Mouse (Mus musculus) hindbrain, postnatal 0 days (tissue): ENCODE data around the gene Tspan3. TPM values are rescaled to one million over a fixed set of nuclear protein-coding genes. Genes with fewer than 3 reads are reported as not detected.

Source experiments
- ATAC-seq: fragments of 200-750 bp; cut with Nextera tagmentation; 2 replicates; pipeline ENCODE4 v1.8.0; 2017; ENCODE audit warnings: mild to moderate bottlenecking, moderate TSS enrichment, moderate library complexity
- DNase-seq: peaks from one replicate; pipeline ENCODE4 v3.0.0-alpha.2; 2015; ENCODE audit warnings: low spot score
- H3K27ac ChIP-seq: fragments of 300-500 bp; sonication (generic); 2 replicates; pipeline ENCODE4 v1.5.1; 2014; ENCODE audit warnings: mild to moderate bottlenecking
- H3K27me3 ChIP-seq: fragments of 300-500 bp; sonication (generic); 2 replicates; pipeline ENCODE4 v1.6.1; 2014; ENCODE audit warnings: low read length, mixed read lengths; ENCODE audit not compliant: insufficient read depth
- H3K36me3 ChIP-seq: fragments of 300-500 bp; sonication (generic); 2 replicates; pipeline ENCODE4 v1.6.1; 2014; ENCODE audit warnings: low read length, mixed read lengths; ENCODE audit not compliant: insufficient read depth
- H3K4me1 ChIP-seq: fragments of 300-500 bp; sonication (generic); 2 replicates; pipeline ENCODE4 v1.6.1; 2014; ENCODE audit warnings: antibody characterized with exemption, low read length, mixed read lengths; ENCODE audit not compliant: insufficient read depth
- H3K4me2 ChIP-seq: fragments of 300-500 bp; sonication (generic); 2 replicates; pipeline ENCODE4 v1.6.1; 2014; ENCODE audit warnings: low read depth, mild to moderate bottlenecking, low read length, moderate library complexity, mixed read lengths
- H3K4me3 ChIP-seq: fragments of 300-500 bp; sonication (generic); 2 replicates; pipeline ENCODE4 v1.5.1; 2014; ENCODE audit warnings: low read length
- H3K9ac ChIP-seq: fragments of 300-500 bp; sonication (generic); replicated peaks from 2 replicates; pipeline ENCODE4 v1.6.1; 2014; ENCODE audit warnings: mild to moderate bottlenecking, low read length, moderate library complexity, mixed read lengths
- H3K9me3 ChIP-seq: fragments of 300-500 bp; sonication (generic); 2 replicates; pipeline ENCODE4 v1.6.1; 2016; ENCODE audit warnings: low read length, mixed read lengths
- CTCF ChIP-seq: IDR thresholded peaks from 2 replicates; pipeline ENCODE4 v1.5.1; 2016; ENCODE audit warnings: antibody characterized with exemption, control low read depth, low read depth
- WGBS: fragments of 180-500 bp; shearing (Covaris S2); extraction: QIAGEN DNeasy Blood & Tissue Kit; methylation state at CpG from one replicate; pipeline ENCODE4 v1.1.7; 2014; 5-methylcytosine and 5-hydroxymethylcytosine counted together
- polyA plus RNA-seq: library from polyadenylated mRNA; unstranded; fragments of >200 nt; fragmentation: Nextera tagmentation; extraction: Ambion mirVana; gene quantifications from 2 replicates; pipeline ENCODE4 v1.2.1, GENCODE M21; 2015
- total RNA-seq: library from RNA; depleted of rRNA; stranded (reverse); fragments of >200 nt; gene quantifications from 2 replicates; pipeline ENCODE4 v1.2.3, GENCODE M21; 2014; rRNA removed

The Tspan3 gene
- total RNA-seq (524 and 552 TPM in 2 replicates), polyA plus RNA-seq (725 and 737 TPM in 2 replicates)

DNA sequence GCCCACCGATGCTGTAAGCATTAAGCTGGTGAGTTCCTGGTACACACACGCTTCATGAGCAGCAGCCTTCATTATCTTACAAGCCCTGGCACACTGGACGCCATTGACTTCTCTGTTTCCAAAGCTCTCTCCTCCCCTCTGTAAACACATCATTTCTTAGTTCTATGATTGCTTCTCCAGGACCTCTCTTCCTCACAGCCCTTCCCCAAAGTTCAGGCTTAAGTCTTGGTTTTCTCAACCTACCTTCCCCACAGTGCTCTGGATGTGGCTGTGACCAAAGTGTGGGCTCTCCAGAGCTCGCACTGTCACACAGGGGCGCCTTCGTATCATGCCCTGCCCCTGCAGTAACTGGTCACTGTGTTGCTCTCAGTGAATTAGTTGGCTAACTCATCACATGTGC is at the start of gene Tspan3:
Gene Tspan3, minus strand, starts transcription at position 101 of the 400 bp plus-strand sequence.
- ATAC-seq (no peak), DNase-seq (no peak)
- no peak for TF ChIP-seq CTCF
- no peaks in the 10 kb centered on the region for H3K4me1 ChIP-seq
- no peak within 1 kb of the TSS for H3K4me2 ChIP-seq
- no peaks in the 10 kb centered on the region for H3K27me3 ChIP-seq
- H3K4me3 ChIP-seq, result no peak within 1 kb of the TSS
- H3K9me3 ChIP-seq, result no peaks in the 10 kb centered on the region
- 96% methylated on average over 6 of the region's 6 CpGs for WGBS
- H3K36me3 ChIP-seq, result no peaks in the 10 kb centered on the region
- H3K27ac ChIP-seq, result no peak within 1 kb of the TSS
- no peak within 1 kb of the TSS for H3K9ac ChIP-seq

DNA sequence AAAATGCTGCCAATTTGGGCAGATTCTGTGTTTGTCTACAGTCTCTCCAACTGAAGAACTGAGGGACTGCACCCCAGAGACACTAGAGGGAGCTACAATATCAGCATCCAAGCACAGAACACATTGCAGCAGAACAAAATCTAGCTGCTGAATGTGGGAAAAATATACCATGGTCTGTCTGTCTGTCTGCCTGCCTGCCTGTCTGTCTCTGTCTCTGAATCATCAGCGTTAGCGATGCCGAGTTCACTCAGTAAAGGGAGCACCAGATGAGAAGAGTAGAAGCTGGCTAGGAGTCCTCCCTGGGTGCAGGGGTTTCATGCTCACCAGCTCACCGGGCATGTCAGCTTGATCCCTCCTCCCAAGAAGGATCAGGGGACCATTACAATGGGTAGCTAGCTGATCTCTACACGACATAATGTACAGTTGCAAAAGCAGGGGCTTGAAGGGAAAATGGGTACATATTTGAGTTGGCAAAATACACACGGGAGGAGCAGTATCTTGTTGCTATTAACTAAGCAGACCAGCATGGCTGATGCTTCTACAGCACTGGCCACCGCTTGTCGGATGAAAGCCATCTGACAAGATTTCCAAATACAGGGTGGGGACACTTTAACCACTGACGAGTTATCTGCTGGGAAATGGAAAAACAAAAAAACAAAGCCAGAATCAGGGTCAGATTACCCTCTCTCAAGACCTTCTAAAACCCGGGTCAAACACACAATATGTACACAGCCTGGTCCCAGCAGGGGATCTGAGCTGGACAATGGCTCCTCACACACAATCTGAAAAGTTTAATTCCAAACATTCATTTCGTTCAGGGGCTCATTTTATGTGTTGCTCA is 48.4 kb upstream of the Tspan3 start:
- Histone ChIP-seq H3K27ac (no peak overlapping the region), H3K4me3 (peak overlapping the region; percentile 25), H3K9me3 (no peaks in the 10 kb centered on the region), H3K4me2 (peak overlapping the region; percentile 53), H3K27me3 (no peaks in the 10 kb centered on the region), H3K36me3 (no peaks in the 10 kb centered on the region), H3K9ac (no peak overlapping the region; the same call in 1 of the 2 replicates), H3K4me1 (peaks cover 6% of the 10 kb centered on the region; the same call in 1 of the 2 replicates)
- WGBS, result 5% methylated on average over 11 of the region's 11 CpGs
- DNase-seq (peak; percentile 85), ATAC-seq (peak; percentile 68; the same call in 1 of the 2 replicates)
- peak; percentile 93 for TF ChIP-seq CTCF

DNA sequence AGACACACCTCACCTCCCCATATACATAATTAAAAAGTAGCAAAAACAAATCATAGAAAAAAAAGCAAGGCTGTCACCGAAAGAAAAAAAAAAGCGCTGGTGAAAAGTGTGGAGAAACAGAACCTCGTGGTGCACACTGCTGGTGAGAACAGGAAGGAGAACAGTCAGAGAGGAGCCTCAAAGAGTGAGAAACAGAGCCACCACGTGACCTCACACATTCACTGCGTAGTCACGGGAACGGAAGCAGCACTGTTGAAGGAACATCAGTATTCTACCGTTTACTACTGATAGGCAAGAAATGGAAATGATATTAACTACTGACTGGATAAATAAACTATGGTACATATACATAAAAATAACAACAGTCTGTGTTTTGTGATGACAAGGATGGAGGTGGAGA is 43.5 kb upstream of the Tspan3 start:
- Histone ChIP-seq H3K9ac (no peak overlapping the region), H3K36me3 (no peaks in the 10 kb centered on the region), H3K4me1 (no peaks in the 10 kb centered on the region), H3K27me3 (no peaks in the 10 kb centered on the region), H3K4me2 (no peak overlapping the region), H3K4me3 (no peak overlapping the region), H3K27ac (no peak overlapping the region), H3K9me3 (no peaks in the 10 kb centered on the region)
- TF ChIP-seq CTCF, result no peak
- ATAC-seq (no peak), DNase-seq (no peak)
- 79% methylated on average over 8 of the region's 8 CpGs for WGBS

DNA sequence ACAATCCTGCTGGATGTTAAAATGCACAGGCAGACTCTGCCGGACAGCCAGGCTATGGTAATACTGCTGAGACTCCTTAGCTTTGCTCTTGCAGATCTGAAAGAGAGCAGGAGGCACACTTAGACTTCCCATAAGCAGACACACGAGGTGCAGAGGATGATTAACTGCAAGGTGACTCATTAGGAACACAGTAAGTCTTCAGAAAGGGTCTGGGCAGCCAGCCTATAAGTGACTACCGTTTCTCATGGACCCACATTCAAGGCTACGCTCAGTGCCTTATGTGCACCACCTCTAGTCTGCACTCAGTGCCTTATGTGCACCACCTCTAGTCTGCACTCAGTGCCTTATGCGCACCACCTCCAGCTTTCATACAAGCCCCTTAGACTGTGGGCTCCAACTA is 42.2 kb upstream of the Tspan3 start:
- no peak overlapping the region for H3K27ac ChIP-seq
- no peak overlapping the region for H3K9ac ChIP-seq
- DNase-seq (no peak), ATAC-seq (no peak)
- H3K4me3 ChIP-seq, result no peak overlapping the region
- H3K4me2 ChIP-seq, result no peak overlapping the region
- H3K27me3 ChIP-seq, result no peaks in the 10 kb centered on the region
- no peaks in the 10 kb centered on the region for H3K36me3 ChIP-seq
- H3K4me1 ChIP-seq, result no peaks in the 10 kb centered on the region
- no peak for TF ChIP-seq CTCF
- no peaks in the 10 kb centered on the region for H3K9me3 ChIP-seq
- 89% methylated on average over 5 of the region's 5 CpGs for WGBS

DNA sequence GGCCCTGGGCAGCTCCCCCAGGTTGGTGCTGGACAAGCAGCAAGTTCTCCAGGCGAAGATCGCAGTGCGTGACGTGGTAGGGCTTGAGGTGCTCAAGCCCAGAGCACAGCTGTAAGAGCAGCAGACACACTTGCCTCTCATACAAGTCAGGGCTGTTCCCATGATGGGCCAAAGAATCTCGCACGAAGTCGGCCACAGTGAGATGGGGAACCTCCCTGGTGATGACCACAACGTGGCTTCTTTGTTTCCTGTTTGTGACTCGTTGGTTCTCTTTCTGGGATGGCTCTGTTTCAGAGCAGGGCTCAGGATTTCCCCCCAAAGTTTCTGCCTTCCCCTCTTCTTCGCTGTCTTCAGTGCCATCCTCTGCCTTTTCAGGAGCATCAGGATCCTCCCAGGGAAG is 41.8 kb upstream of the Tspan3 start:
- Histone ChIP-seq H3K9ac (no peak overlapping the region), H3K27me3 (no peaks in the 10 kb centered on the region), H3K9me3 (no peaks in the 10 kb centered on the region), H3K27ac (no peak overlapping the region), H3K4me2 (no peak overlapping the region), H3K4me1 (no peaks in the 10 kb centered on the region), H3K36me3 (no peaks in the 10 kb centered on the region), H3K4me3 (no peak overlapping the region)
- ATAC-seq, result no peak
- no peak for DNase-seq
- TF ChIP-seq CTCF, result no peak
- 93% methylated on average over 10 of the region's 10 CpGs for WGBS

DNA sequence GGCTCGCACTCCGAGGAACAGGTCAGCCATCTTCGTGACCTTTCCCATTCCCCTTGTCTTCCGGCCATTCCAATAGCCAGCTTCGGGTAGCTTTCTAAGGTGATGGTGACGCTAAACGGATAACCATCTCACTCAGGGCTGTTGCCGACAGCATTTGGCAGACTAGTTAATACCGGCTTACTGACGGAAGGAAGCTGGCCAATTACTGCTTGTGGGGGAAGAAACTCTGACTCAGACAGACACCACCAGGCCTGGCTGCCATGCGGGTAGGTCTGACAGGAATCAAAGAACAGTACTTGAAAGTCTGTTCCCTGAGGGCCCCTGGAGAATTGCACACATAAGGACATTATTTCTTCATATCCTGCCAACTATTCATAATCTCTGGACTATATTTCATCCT is 40.1 kb upstream of the Tspan3 start:
- ATAC-seq, result no peak
- no peaks in the 10 kb centered on the region for H3K9me3 ChIP-seq
- H3K36me3 ChIP-seq, result no peaks in the 10 kb centered on the region
- H3K4me2 ChIP-seq, result no peak overlapping the region
- H3K4me3 ChIP-seq, result no peak overlapping the region
- H3K27me3 ChIP-seq, result no peaks in the 10 kb centered on the region
- H3K27ac ChIP-seq, result no peak overlapping the region
- no peaks in the 10 kb centered on the region for H3K4me1 ChIP-seq
- no peak overlapping the region for H3K9ac ChIP-seq
- DNase-seq, result no peak
- 78% methylated on average over 11 of the region's 11 CpGs for WGBS
- TF ChIP-seq CTCF, result no peak

DNA sequence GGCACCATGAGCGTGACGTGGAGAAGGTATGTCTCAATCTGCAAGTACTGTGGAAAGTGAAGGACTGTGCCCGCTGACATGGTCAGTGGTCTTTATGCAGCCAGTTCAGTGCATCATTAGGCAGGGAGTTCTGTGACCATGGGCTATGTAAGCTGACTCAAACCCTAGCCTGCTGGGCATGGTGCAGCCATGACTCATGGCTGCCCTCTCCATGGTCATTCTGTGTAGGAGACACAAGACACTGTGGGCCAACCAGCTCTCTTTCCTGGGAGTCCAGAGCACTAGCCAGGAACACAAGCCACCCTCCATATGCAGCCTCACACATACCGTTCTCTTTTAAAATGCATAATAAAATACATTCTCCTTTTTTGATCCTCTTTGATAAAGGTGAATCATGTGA is 39.0 kb upstream of the Tspan3 start:
- no peaks in the 10 kb centered on the region for H3K27me3 ChIP-seq
- no peak overlapping the region for H3K4me2 ChIP-seq
- no peak overlapping the region for H3K27ac ChIP-seq
- no peaks in the 10 kb centered on the region for H3K36me3 ChIP-seq
- no peak overlapping the region for H3K9ac ChIP-seq
- 98% methylated on average over 4 of the region's 4 CpGs for WGBS
- no peak for TF ChIP-seq CTCF
- H3K4me3 ChIP-seq, result no peak overlapping the region
- DNase-seq (no peak), ATAC-seq (no peak)
- H3K9me3 ChIP-seq, result no peaks in the 10 kb centered on the region
- no peaks in the 10 kb centered on the region for H3K4me1 ChIP-seq
